In genomic region chr8:84987388-84987787, GRCm38 (mm10) we compare ENCODE assay signal across 29 mouse cellular contexts. TPM values are rescaled to one million over a fixed set of nuclear protein-coding genes. Genes with fewer than 3 reads are reported as not detected.
"Had no signal": no experiment of that assay in that cellular context is flagged by ENCODE, and none has a peak within 500 bp of the region (broad histone marks: within the 10 kb centered on the region; RNA-seq: fewer than 3 reads in every experiment).

No protein-coding gene starts in this region.

- ATAC-seq: liver, embryonic 12.5 days had no signal

- H3K9ac ChIP-seq: limb, embryonic 13.5 days; liver, embryonic 15.5 days; lung, embryonic 15.5 days; stomach, embryonic 15.5 days had no signal

- H3K4me2 ChIP-seq: limb, embryonic 13.5 days; liver, embryonic 12.5 days; lung, embryonic 15.5 days; stomach, embryonic 15.5 days had no signal

- H3K27me3 ChIP-seq: liver, embryonic 12.5 days; liver, embryonic 15.5 days; megakaryocyte, embryonic 14.5 days; stomach, embryonic 15.5 days had no signal

- H3K9me3 ChIP-seq: limb, embryonic 10.5 days; limb, embryonic 13.5 days; liver, embryonic 12.5 days; liver, embryonic 15.5 days; lung, embryonic 15.5 days; megakaryocyte, embryonic 14.5 days; midbrain, embryonic 10.5 days; stomach, embryonic 15.5 days had no signal

- H3K27ac ChIP-seq: layer of hippocampus, adult 2 months; limb, embryonic 10.5 days; limb, embryonic 13.5 days; midbrain, embryonic 10.5 days had no signal

- DNase-seq: kidney, adult 2 months; kidney, postnatal 25 days; layer of hippocampus, adult 9-11 months; liver; lung, adult 18-20 months; lung, postnatal 10 days; lung, postnatal 36 days; midbrain, embryonic 14.5 days; right cerebral cortex, postnatal 14 days; right cerebral cortex, postnatal 4 days; spleen, adult 18-20 months; thymus, postnatal 25 days had no signal

- H3K36me3 ChIP-seq: limb, embryonic 10.5 days; limb, embryonic 13.5 days; liver, embryonic 12.5 days; liver, embryonic 15.5 days; lung, embryonic 15.5 days; midbrain, embryonic 10.5 days; stomach, embryonic 15.5 days had no signal

- H3K4me3 ChIP-seq: layer of hippocampus, adult 2 months; limb, embryonic 10.5 days; limb, embryonic 13.5 days; liver, embryonic 12.5 days; liver, embryonic 15.5 days; lung, embryonic 15.5 days; megakaryocyte, embryonic 14.5 days; midbrain, embryonic 10.5 days; stomach, embryonic 15.5 days had no signal

RNA-seq across cellular contexts. Expression of gene Gm49661, which starts 18.2 kb away (rescaled TPM):
- total RNA-seq: layer of hippocampus, adult 2 months; layer of hippocampus, postnatal 25 days; left cerebral cortex, adult 18-20 months had no signal
- polyA plus RNA-seq: kidney, adult 2 months; kidney, embryonic 14.5 days; kidney, postnatal 0 days; limb, embryonic 10.5 days; limb, embryonic 13.5 days; liver, embryonic 12.5 days; liver, embryonic 15.5 days; lung, embryonic 15.5 days; midbrain, embryonic 10.5 days; midbrain, embryonic 14.5 days; neural tube, embryonic 11.5 days; neural tube, embryonic 14.5 days; stomach, embryonic 15.5 days; thymus, postnatal 0 days; urinary bladder, adult 2 months had no signal
